8 mouse cellular contexts compared by ENCODE assay signal in genomic region chr11:50290486-50291225, GRCm38 (mm10). TPM values are rescaled to one million over a fixed set of nuclear protein-coding genes. Genes with fewer than 3 reads are reported as not detected.
DNase-seq lines count a peak whose midpoint lies in the region; ATAC-seq and TF ChIP-seq lines count a peak whose summit lies in the region.

No protein-coding gene starts in this region.

- ATAC-seq in heart, embryonic 12.5 days (ENCODE audit: insufficient number of reproducible peaks, low FRiP score): no peak
- ATAC-seq in hindbrain, embryonic 11.5 days (ENCODE audit: low FRiP score): no peak
- no peak for ATAC-seq in liver, postnatal 0 days

- peak overlapping the region; percentile 93 for H3K4me3 ChIP-seq in heart, embryonic 12.5 days
- H3K4me3 ChIP-seq in hindbrain, embryonic 11.5 days (ENCODE audit: low read depth, low read length): peak overlapping the region; percentile 97
- H3K4me3 ChIP-seq in liver, postnatal 0 days (ENCODE audit: low read depth, low read length): peak overlapping the region; percentile 99

- TF ChIP-seq EP300 in liver, postnatal 0 days (IDR thresholded peaks at IDR 0.05; ENCODE audit: low read depth): 0 out of 2 replicates have a peak, but pooled peaks have one; percentile 14

- no peak for DNase-seq in heart, postnatal 10 days
- peak; percentile 80 for DNase-seq in adipocyte (ENCODE audit: low spot score)
- peak; percentile 19 for DNase-seq in hindbrain, embryonic 11.5 days (ENCODE audit: low spot score)
- peak; percentile 38 for DNase-seq in liver, postnatal 0 days
- DNase-seq in layer of hippocampus, adult 9-11 months: no peak
- DNase-seq in ovary, adult 18-20 months (ENCODE audit: low spot score): no peak
- DNase-seq in urinary bladder, postnatal 14 days (ENCODE audit: low spot score): no peak

- 16% methylated on average over 20 of the region's 20 CpGs for WGBS in heart, embryonic 12.5 days
- 23% methylated on average over 20 of the region's 20 CpGs for WGBS in hindbrain, embryonic 11.5 days
- WGBS in liver, postnatal 0 days (ENCODE audit: insufficient replicate concordance): 22% methylated on average over 20 of the region's 20 CpGs

- no peak for TF ChIP-seq CTCF in liver, postnatal 0 days (IDR thresholded peaks at IDR 0.05; ENCODE audit: low read depth)

- peaks cover 38% of the 10 kb centered on the region for H3K4me1 ChIP-seq in heart, embryonic 12.5 days (replicated peaks)
- H3K4me1 ChIP-seq in hindbrain, embryonic 11.5 days (replicated peaks; ENCODE audit: control insufficient read depth, insufficient read depth, low read length): peaks cover 5% of the 10 kb centered on the region
- peaks cover 31% of the 10 kb centered on the region for H3K4me1 ChIP-seq in liver, postnatal 0 days (ENCODE audit: insufficient read depth)

- peaks cover 43% of the 10 kb centered on the region for H3K36me3 ChIP-seq in heart, embryonic 12.5 days
- H3K36me3 ChIP-seq in hindbrain, embryonic 11.5 days (ENCODE audit: control insufficient read depth, insufficient read depth, low read length): no peaks in the 10 kb centered on the region; the same call in 1 of the 2 replicates
- peaks cover 26% of the 10 kb centered on the region for H3K36me3 ChIP-seq in liver, postnatal 0 days (replicated peaks; ENCODE audit: insufficient read depth, low read length)

- H3K27me3 ChIP-seq in heart, embryonic 12.5 days (replicated peaks): no peaks in the 10 kb centered on the region
- no peaks in the 10 kb centered on the region for H3K27me3 ChIP-seq in hindbrain, embryonic 11.5 days (ENCODE audit: control insufficient read depth, insufficient read depth, low read length)
- H3K27me3 ChIP-seq in liver, postnatal 0 days (ENCODE audit: insufficient read depth, low read length): no peaks in the 10 kb centered on the region

- H3K9me3 ChIP-seq in heart, embryonic 12.5 days (replicated peaks): no peaks in the 10 kb centered on the region
- H3K9me3 ChIP-seq in hindbrain, embryonic 11.5 days (ENCODE audit: control insufficient read depth, low read length): no peaks in the 10 kb centered on the region
- no peaks in the 10 kb centered on the region for H3K9me3 ChIP-seq in liver, postnatal 0 days (ENCODE audit: low read length)

- peak overlapping the region; percentile 99 for H3K27ac ChIP-seq in heart, embryonic 12.5 days (ENCODE audit: poor library complexity, severe bottlenecking)
- peak overlapping the region; percentile 98; the same call in 1 of the 2 replicates for H3K27ac ChIP-seq in hindbrain, embryonic 11.5 days (ENCODE audit: low read depth, low read length)
- H3K27ac ChIP-seq in liver, postnatal 0 days (ENCODE audit: low read depth): peak overlapping the region; percentile 100

- peak overlapping the region; percentile 77 for H3K4me2 ChIP-seq in heart, embryonic 12.5 days
- peak overlapping the region; percentile 66 for H3K4me2 ChIP-seq in hindbrain, embryonic 11.5 days (replicated peaks; ENCODE audit: low read depth, low read length)
- H3K4me2 ChIP-seq in liver, postnatal 0 days (ENCODE audit: low read depth, low read length): peak overlapping the region; percentile 91

- intact Hi-C loops in heart, postnatal 10 days (cut with DNase I): loop anchor here (5.0 kb wide), 2 partner anchors 53 to 87 kb away; partner anchors contain the start of genes Hnrnph1 and Ltc4s

- peak overlapping the region; percentile 99 for H3K9ac ChIP-seq in heart, embryonic 12.5 days
- H3K9ac ChIP-seq in hindbrain, embryonic 11.5 days (ENCODE audit: low read depth, low read length): peak overlapping the region; percentile 99
- peak overlapping the region; percentile 100 for H3K9ac ChIP-seq in liver, postnatal 0 days (replicated peaks)

RNA-seq across cellular contexts. Expression of gene Maml1, which starts 1.5 kb away (rescaled TPM):
- polyA plus RNA-seq in heart, embryonic 12.5 days (2016; fragmentation: Nextera tagmentation; extraction: Ambion mirVana): 4.6 and 6.1 TPM in 2 replicates
- 10 to 100 TPM; 19.2 to 20.3 TPM for total RNA-seq in heart, postnatal 10 days (2021)
- 9.2 and 10.1 TPM in 2 replicates for polyA plus RNA-seq in hindbrain, embryonic 11.5 days (2014; fragmentation: Nextera tagmentation; extraction: Ambion mirVana)
- 1.6 TPM in 2 replicates for polyA plus RNA-seq in liver, postnatal 0 days (2015; fragmentation: Nextera tagmentation; extraction: Ambion mirVana)

RNA-seq across cellular contexts. Expression of gene Canx, which starts 34.8 kb away (rescaled TPM):
- 331 and 334 TPM in 2 replicates for polyA plus RNA-seq in heart, embryonic 12.5 days (2016; fragmentation: Nextera tagmentation; extraction: Ambion mirVana)
- total RNA-seq in heart, postnatal 10 days (2021): 100 to 1,000 TPM; 270 to 302 TPM
- 242 and 267 TPM in 2 replicates for polyA plus RNA-seq in hindbrain, embryonic 11.5 days (2014; fragmentation: Nextera tagmentation; extraction: Ambion mirVana)
- polyA plus RNA-seq in liver, postnatal 0 days (2015; fragmentation: Nextera tagmentation; extraction: Ambion mirVana): 125 and 130 TPM in 2 replicates

RNA-seq across cellular contexts. Expression of gene Ltc4s, which starts 52.2 kb away (rescaled TPM):
- polyA plus RNA-seq in heart, embryonic 12.5 days (2016; fragmentation: Nextera tagmentation; extraction: Ambion mirVana): 0.63 and 0.70 TPM in 2 replicates
- total RNA-seq in heart, postnatal 10 days (2021): 1 to 10 TPM; 5.0 to 5.9 TPM
- polyA plus RNA-seq in hindbrain, embryonic 11.5 days (2014; fragmentation: Nextera tagmentation; extraction: Ambion mirVana): 0.94 and 1.3 TPM in 2 replicates
- polyA plus RNA-seq in liver, postnatal 0 days (2015; fragmentation: Nextera tagmentation; extraction: Ambion mirVana): 0.68 and 0.89 TPM in 2 replicates

Comparison
In these comparisons a context has a peak if more than half of its experiments do, and no peak if none do; other contexts are left out.
1. DNase-seq: peak in adipocyte (single experiment), hindbrain, embryonic 11.5 days (single experiment) and liver, postnatal 0 days (single experiment); none in heart, postnatal 10 days (0 of 2), layer of hippocampus, adult 9-11 months (single experiment), ovary, adult 18-20 months (single experiment) and urinary bladder, postnatal 14 days (single experiment).
2. Peak in every context shown above with its lines, with median percentiles within 50 percentile points of each other: H3K27ac ChIP-seq, H3K4me2 ChIP-seq, H3K4me3 ChIP-seq and H3K9ac ChIP-seq.